Mouse (Mus musculus): ENCODE data around the gene Scg3. TPM values are rescaled to one million over a fixed set of nuclear protein-coding genes. Genes with fewer than 3 reads are reported as not detected.
A peak's percentile ranks its signal among the peaks of the same experiment; 100 is the strongest.

Gene Scg3
- polyA plus RNA-seq, 1 experiment from 2014 or later, result 7.6 TPM

DNA sequence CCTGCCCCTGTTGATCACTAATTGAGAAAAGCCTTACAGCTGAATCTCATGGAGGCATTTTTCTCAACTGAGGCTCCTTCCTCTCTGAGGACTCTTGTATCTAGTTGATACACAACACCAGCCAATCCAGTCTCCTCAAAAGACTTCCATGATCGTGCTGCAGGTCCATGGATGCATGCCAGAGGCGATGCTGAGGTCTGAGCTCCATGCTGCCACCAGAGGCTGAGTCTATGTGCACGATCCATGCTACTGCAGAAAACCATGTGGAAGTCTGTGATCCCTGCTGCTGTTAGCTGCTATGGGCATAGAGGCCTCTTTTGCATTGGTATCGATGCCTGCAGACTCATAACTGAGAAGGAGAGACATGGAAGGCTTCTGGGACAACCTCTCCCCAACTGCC lies 49.6 kb downstream of the Scg3 start:
- Histone ChIP-seq H3K36me3 (ENCODE audit: control insufficient read depth, insufficient read depth, low read length) (peaks cover 2% of the 10 kb centered on the region; the same call in 1 of the 2 replicates), H3K4me3 (ENCODE audit: low read depth, low read length) (no peak overlapping the region), H3K27ac (ENCODE audit: low read length) (no peak overlapping the region), H3K27me3 (ENCODE audit: control insufficient read depth, insufficient read depth, low read length) (no peaks in the 10 kb centered on the region), H3K9ac (replicated peaks; ENCODE audit: low read depth, low read length) (no peak overlapping the region), H3K4me1 (ENCODE audit: control insufficient read depth, insufficient read depth, low read length) (no peaks in the 10 kb centered on the region), H3K4me2 (replicated peaks; ENCODE audit: low read depth, low read length) (no peak overlapping the region), H3K9me3 (ENCODE audit: control insufficient read depth, low read depth, low read length) (no peaks in the 10 kb centered on the region)
- 87% methylated on average over 4 of the region's 4 CpGs for WGBS
- no peak for ATAC-seq (ENCODE audit: insufficient number of reproducible peaks, insufficient read depth, low FRiP score, low read depth)

DNA sequence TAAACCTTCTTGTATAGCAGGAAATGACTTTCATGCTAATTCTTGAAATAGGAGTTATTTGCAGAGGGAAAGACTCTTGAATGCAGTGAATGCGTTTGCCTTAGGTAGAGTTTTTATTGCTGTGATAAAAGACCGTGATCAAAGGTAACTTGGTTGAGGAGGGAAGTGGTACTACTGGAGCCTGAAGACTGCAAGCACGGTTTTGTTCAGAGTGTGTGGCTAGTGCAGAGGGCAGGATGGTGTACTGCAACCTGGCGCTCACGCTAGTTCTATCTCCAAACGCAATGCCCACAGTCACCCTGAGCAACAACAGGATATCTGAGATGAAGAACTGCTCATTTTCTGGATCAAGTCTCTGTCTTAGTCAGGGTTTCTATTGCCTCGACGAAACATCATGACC lies 50.3 kb downstream of the Scg3 start:
- Histone ChIP-seq H3K9me3 (ENCODE audit: control insufficient read depth, low read depth, low read length) (no peaks in the 10 kb centered on the region), H3K27ac (ENCODE audit: low read length) (no peak overlapping the region), H3K4me3 (ENCODE audit: low read depth, low read length) (no peak overlapping the region), H3K36me3 (ENCODE audit: control insufficient read depth, insufficient read depth, low read length) (peaks cover 2% of the 10 kb centered on the region; the same call in 1 of the 2 replicates), H3K4me2 (replicated peaks; ENCODE audit: low read depth, low read length) (no peak overlapping the region), H3K27me3 (ENCODE audit: control insufficient read depth, insufficient read depth, low read length) (no peaks in the 10 kb centered on the region), H3K4me1 (ENCODE audit: control insufficient read depth, insufficient read depth, low read length) (no peaks in the 10 kb centered on the region), H3K9ac (replicated peaks; ENCODE audit: low read depth, low read length) (no peak overlapping the region)
- WGBS, result 91% methylated on average over 8 of the region's 8 CpGs
- ATAC-seq (ENCODE audit: insufficient number of reproducible peaks, insufficient read depth, low FRiP score, low read depth), result no peak

DNA sequence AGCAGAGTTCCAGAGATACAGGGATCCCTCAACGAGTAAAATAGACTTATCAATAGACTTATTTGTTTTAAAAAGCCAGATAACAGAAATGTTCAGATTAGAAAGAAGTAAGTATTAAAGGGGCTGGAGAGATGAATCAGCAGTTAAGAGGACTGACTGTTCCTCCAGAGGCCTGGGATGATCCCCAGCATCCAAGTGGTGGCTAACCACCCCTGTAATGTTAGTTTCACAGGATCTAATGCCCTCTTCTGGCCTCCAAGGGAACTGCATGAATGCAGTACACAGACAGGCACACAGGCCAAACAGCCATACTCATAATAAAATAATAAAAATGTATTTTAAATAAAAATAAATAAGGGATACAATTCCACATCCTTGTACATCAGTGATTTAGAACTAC lies 51.0 kb downstream of the Scg3 start:
- no peaks in the 10 kb centered on the region for H3K9me3 ChIP-seq (ENCODE audit: control insufficient read depth, low read depth, low read length)
- peaks cover 2% of the 10 kb centered on the region; the same call in 1 of the 2 replicates for H3K36me3 ChIP-seq (ENCODE audit: control insufficient read depth, insufficient read depth, low read length)
- no peak overlapping the region for H3K4me2 ChIP-seq (replicated peaks; ENCODE audit: low read depth, low read length)
- H3K9ac ChIP-seq (replicated peaks; ENCODE audit: low read depth, low read length), result no peak overlapping the region
- H3K27ac ChIP-seq (ENCODE audit: low read length), result no peak overlapping the region
- no peak for ATAC-seq (ENCODE audit: insufficient number of reproducible peaks, insufficient read depth, low FRiP score, low read depth)
- H3K27me3 ChIP-seq (ENCODE audit: control insufficient read depth, insufficient read depth, low read length), result no peaks in the 10 kb centered on the region
- 42% methylated on average over 1 of the region's 1 CpGs for WGBS
- H3K4me1 ChIP-seq (ENCODE audit: control insufficient read depth, insufficient read depth, low read length), result no peaks in the 10 kb centered on the region
- H3K4me3 ChIP-seq (ENCODE audit: low read depth, low read length), result no peak overlapping the region

DNA sequence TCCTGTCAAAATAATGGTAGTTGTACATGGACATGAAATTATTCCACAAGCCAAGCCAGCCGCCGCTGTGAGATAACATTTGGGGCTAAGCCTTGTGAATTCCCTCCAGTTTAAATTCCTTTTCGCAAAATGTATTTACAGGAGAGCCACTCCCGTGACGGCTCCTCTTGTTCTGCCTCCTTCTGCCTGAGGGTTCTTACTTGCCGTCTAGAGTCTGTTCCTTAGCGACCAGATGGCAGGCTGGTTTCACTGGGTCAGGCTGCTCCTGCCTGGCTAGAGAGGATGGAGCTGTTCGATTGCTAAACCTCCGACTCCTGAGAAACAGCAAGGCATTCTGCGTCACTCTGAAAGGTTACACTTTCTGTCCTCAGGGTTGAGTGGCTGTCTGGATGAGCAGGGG lies 51.7 kb downstream of the Scg3 start:
- WGBS, result 30% methylated on average over 10 of the region's 10 CpGs
- H3K4me3 ChIP-seq (ENCODE audit: low read depth, low read length), result no peak overlapping the region
- no peak overlapping the region for H3K4me2 ChIP-seq (replicated peaks; ENCODE audit: low read depth, low read length)
- H3K4me1 ChIP-seq (ENCODE audit: control insufficient read depth, insufficient read depth, low read length), result no peaks in the 10 kb centered on the region
- no peaks in the 10 kb centered on the region for H3K27me3 ChIP-seq (ENCODE audit: control insufficient read depth, insufficient read depth, low read length)
- no peak for ATAC-seq (ENCODE audit: insufficient number of reproducible peaks, insufficient read depth, low FRiP score, low read depth)
- H3K27ac ChIP-seq (ENCODE audit: low read length), result no peak overlapping the region
- H3K36me3 ChIP-seq (ENCODE audit: control insufficient read depth, insufficient read depth, low read length), result 0 out of 2 replicates have a peak, but pooled peaks cover 2% of the 10 kb centered on the region
- no peak overlapping the region for H3K9ac ChIP-seq (replicated peaks; ENCODE audit: low read depth, low read length)
- H3K9me3 ChIP-seq (ENCODE audit: control insufficient read depth, low read depth, low read length), result no peaks in the 10 kb centered on the region

DNA sequence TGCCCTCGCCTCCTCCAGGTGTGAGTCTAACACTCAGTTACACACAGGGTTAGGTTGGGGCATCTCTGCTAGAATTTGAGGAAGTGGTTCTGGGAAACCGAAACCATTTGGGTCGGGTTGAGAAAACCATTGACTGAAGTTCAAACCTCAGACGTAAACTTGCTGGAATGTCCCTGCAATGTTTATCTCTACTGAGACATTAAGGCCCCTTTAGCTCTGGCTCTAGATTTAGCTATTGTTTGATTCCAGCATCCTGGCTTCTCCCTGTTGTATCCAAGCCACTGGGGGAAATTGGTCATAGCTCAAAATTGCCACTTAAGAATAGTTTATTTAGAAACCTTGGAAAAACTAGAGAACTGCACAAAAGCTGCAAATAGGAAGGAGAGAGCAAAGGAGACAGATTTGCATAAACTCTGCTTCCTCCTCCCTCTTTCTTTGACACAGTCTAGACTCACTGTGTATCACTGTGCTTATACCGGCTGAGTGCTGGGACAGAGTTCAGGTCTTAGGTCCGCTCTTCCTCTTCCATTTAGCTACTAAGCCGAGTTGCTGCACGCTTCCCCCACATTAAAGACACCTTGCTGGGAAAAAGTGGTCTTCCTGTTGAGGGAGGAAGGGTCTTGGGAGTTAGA lies 52.9 kb downstream of the Scg3 start:
- Histone ChIP-seq H3K36me3 (ENCODE audit: control insufficient read depth, insufficient read depth, low read length) (0 out of 2 replicates have a peak, but pooled peaks cover 2% of the 10 kb centered on the region), H3K9me3 (ENCODE audit: control insufficient read depth, low read depth, low read length) (no peaks in the 10 kb centered on the region), H3K4me2 (replicated peaks; ENCODE audit: low read depth, low read length) (no peak overlapping the region), H3K27ac (ENCODE audit: low read length) (no peak overlapping the region), H3K4me3 (ENCODE audit: low read depth, low read length) (no peak overlapping the region), H3K4me1 (ENCODE audit: control insufficient read depth, insufficient read depth, low read length) (no peaks in the 10 kb centered on the region), H3K27me3 (ENCODE audit: control insufficient read depth, insufficient read depth, low read length) (no peaks in the 10 kb centered on the region), H3K9ac (replicated peaks; ENCODE audit: low read depth, low read length) (no peak overlapping the region)
- WGBS, result 61% methylated on average over 8 of the region's 8 CpGs
- ATAC-seq (ENCODE audit: insufficient number of reproducible peaks, insufficient read depth, low FRiP score, low read depth), result no peak

DNA sequence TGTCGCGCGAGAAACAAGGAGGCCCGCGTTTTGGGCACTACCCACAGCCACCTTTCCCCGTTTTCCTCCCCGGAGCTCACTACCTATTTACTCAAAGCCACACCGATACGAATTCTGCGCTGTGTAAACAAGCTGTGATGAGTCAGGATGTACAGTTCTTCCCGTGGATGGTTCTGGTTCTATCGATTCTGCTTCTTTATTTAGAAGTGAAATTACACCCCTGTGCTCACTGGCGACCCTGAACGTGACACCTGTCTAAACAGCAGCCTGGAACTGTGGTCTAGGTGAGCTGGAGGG lies 57.6 kb downstream of the Scg3 start:
- peak overlapping the region; percentile 89 for H3K9ac ChIP-seq (replicated peaks; ENCODE audit: low read depth, low read length)
- 1% methylated on average over 14 of the region's 14 CpGs for WGBS
- no peaks in the 10 kb centered on the region for H3K4me1 ChIP-seq (ENCODE audit: control insufficient read depth, insufficient read depth, low read length)
- H3K4me3 ChIP-seq (ENCODE audit: low read depth, low read length), result peak overlapping the region; percentile 83
- peak overlapping the region; percentile 49 for H3K4me2 ChIP-seq (replicated peaks; ENCODE audit: low read depth, low read length)
- no peaks in the 10 kb centered on the region for H3K27me3 ChIP-seq (ENCODE audit: control insufficient read depth, insufficient read depth, low read length)
- peak overlapping the region; percentile 87; the same call in 1 of the 2 replicates for H3K27ac ChIP-seq (ENCODE audit: low read length)
- H3K36me3 ChIP-seq (ENCODE audit: control insufficient read depth, insufficient read depth, low read length), result no peaks in the 10 kb centered on the region
- no peaks in the 10 kb centered on the region for H3K9me3 ChIP-seq (ENCODE audit: control insufficient read depth, low read depth, low read length)
- no peak for ATAC-seq (ENCODE audit: insufficient number of reproducible peaks, insufficient read depth, low FRiP score, low read depth)

DNA sequence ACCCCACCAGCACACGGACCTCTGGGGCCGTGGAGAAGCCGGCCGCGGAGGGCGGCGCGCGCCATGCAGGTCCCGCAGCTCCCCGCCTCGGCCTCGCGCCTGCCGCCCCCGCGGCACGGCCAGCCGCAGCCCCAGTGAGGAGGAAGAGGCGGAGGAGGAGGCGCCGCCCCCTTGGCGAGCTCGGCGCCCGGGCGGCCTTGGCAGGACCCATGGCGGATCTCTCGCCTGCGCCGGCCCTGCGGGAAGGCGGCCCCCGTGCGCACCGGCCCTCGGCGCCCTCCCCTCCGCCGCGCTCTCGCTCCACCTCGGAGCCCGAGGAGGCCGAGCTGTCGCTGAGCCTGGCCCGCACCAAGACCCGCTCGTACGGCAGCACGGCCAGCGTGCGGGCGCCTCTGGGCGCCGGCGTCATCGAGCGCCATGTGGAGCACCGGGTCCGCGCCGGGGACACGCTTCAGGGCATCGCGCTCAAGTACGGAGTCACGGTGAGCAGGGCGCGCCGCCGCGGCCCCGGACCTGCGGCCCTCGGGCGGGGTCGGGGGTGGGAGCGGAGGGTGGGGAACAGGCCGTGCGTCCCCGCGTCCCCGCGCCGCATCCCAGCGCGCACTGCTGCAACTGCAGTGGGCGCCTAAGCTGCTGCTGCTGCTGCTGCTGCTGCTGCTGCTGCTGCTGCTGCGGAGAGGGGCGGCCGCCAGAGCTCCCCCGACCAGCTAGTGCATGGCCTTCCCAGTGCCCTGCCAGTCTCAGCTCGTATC lies 58.1 kb downstream of the Scg3 start, which contains the start of gene Lysmd2:
Gene Lysmd2, plus strand, starts transcription at position 186 of the 752 bp plus-strand sequence.
- H3K9me3 ChIP-seq (ENCODE audit: control insufficient read depth, low read depth, low read length), result no peaks in the 10 kb centered on the region
- peak within 1 kb of the TSS; percentile 89 for H3K9ac ChIP-seq (replicated peaks; ENCODE audit: low read depth, low read length)
- under 1% methylated on average over 71 of the region's 94 CpGs for WGBS
- H3K27ac ChIP-seq (ENCODE audit: low read length), result peak within 1 kb of the TSS; percentile 87; the same call in 1 of the 2 replicates
- peak within 1 kb of the TSS; percentile 49 for H3K4me2 ChIP-seq (replicated peaks; ENCODE audit: low read depth, low read length)
- H3K4me3 ChIP-seq (ENCODE audit: low read depth, low read length), result peak within 1 kb of the TSS; percentile 83
- no peaks in the 10 kb centered on the region for H3K36me3 ChIP-seq (ENCODE audit: control insufficient read depth, insufficient read depth, low read length)
- H3K27me3 ChIP-seq (ENCODE audit: control insufficient read depth, insufficient read depth, low read length), result no peaks in the 10 kb centered on the region
- peak; percentile 89 for ATAC-seq (ENCODE audit: insufficient number of reproducible peaks, insufficient read depth, low FRiP score, low read depth)
- no peaks in the 10 kb centered on the region for H3K4me1 ChIP-seq (ENCODE audit: control insufficient read depth, insufficient read depth, low read length)

DNA sequence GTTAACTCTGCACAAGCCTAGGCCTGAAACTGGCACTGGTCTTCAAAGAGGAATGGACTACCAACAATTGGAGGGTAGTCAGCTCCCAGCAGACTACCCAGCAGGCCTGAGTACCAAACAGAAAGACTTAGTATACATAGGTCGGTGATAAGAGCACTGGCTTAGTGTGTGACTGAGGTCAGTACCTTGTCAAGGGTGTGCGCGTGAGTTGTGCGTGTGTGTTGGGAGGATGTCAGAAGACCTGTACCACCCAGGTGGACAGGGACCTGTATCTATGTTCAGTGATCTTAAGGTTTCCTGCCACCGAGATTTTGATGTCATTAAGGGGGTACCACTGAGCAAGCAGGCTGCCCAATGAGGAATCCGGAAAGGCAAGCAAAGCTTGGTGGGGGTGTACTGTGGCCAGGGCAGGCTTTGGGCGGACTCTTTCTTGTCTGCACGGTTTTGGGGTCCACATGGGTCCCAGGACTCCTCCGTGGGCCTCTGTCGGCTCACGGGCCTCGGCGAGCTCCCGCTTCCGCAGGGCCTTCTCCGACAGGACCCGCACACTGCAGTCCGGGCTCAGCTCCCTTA lies 58.8 kb downstream of the Scg3 start:
- Histone ChIP-seq H3K27ac (ENCODE audit: low read length) (peak overlapping the region; percentile 87; the same call in 1 of the 2 replicates), H3K4me2 (replicated peaks; ENCODE audit: low read depth, low read length) (peak overlapping the region; percentile 49), H3K9me3 (ENCODE audit: control insufficient read depth, low read depth, low read length) (no peaks in the 10 kb centered on the region), H3K36me3 (ENCODE audit: control insufficient read depth, insufficient read depth, low read length) (no peaks in the 10 kb centered on the region), H3K27me3 (ENCODE audit: control insufficient read depth, insufficient read depth, low read length) (no peaks in the 10 kb centered on the region), H3K4me1 (ENCODE audit: control insufficient read depth, insufficient read depth, low read length) (no peaks in the 10 kb centered on the region), H3K4me3 (ENCODE audit: low read depth, low read length) (peak overlapping the region; percentile 83), H3K9ac (replicated peaks; ENCODE audit: low read depth, low read length) (peak overlapping the region; percentile 89)
- WGBS, result 11% methylated on average over 18 of the region's 18 CpGs
- peak; percentile 19; the same call in 1 of the 2 replicates for ATAC-seq (ENCODE audit: insufficient number of reproducible peaks, insufficient read depth, low FRiP score, low read depth)

Data from stomach, embryonic 14.5 days (tissue).